Mouse (Mus musculus) spleen, adult 2 months (tissue): Measurements from ENCODE around the gene Cd27.

Experiments used
- CTCF ChIP-seq: fragments of 200-500 bp; IDR thresholded peaks from 2 replicates; pipeline ENCODE4 v1.5.1; 2011; ENCODE audit warnings: mild to moderate bottlenecking, inconsistent platforms; ENCODE audit not compliant: insufficient read depth, insufficient read length, insufficient replicate concordance; ENCODE audit errors: extremely low read depth
- POLR2A ChIP-seq: fragments of 200-500 bp; IDR thresholded peaks from 2 replicates; pipeline ENCODE4 v1.6.1; 2011; ENCODE audit warnings: low read depth, low read length, inconsistent platforms

DNA sequence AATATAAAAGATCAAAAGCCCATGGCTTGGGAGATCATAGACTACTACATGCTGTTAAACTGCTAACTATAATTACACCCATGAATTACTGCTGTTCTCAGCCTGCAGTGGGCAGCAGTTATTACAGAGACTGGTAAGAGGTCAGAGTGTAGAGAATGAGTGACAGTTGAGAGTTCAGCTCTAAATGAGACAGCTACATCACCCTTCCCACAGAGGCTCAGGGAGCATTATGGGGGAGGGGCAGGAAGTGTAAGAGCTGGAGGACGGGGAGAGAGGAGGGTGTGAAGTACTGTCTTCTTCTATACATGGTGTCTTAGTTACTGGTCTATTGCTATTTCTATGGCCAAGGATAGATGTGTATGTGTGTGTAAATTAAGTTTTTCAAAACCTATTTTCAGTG is 7.7 kb upstream of the Cd27 start:
- TF ChIP-seq CTCF: no peak
- no peak for TF ChIP-seq POLR2A
